Mouse (Mus musculus) ES-Bruce4 (cell line): ENCODE results near the gene Cd300ld4. TPM values are rescaled to one million over a fixed set of nuclear protein-coding genes. Genes with fewer than 3 reads are reported as not detected.
"Not testable (repeated sequence)": the region's sequence is repeated elsewhere in the genome, so short reads cannot be mapped to it uniquely, and the experiment has no call there.

Experiments used
- H3K27ac ChIP-seq: 2 replicates; pipeline ENCODE4 v1.5.1; 2012; ENCODE audit warnings: low read length, inconsistent platforms; ENCODE audit not compliant: insufficient read depth
- H3K27me3 ChIP-seq: 2 replicates; pipeline ENCODE4 v1.6.1; 2012; ENCODE audit warnings: mild to moderate bottlenecking, low read length, inconsistent platforms; ENCODE audit not compliant: control insufficient read depth, poor library complexity, insufficient read depth, severe bottlenecking
- H3K36me3 ChIP-seq: 2 replicates; pipeline ENCODE4 v1.6.1; 2012; ENCODE audit warnings: inconsistent platforms, mild to moderate bottlenecking, low read length, moderate library complexity; ENCODE audit not compliant: control insufficient read depth, poor library complexity, insufficient read depth, severe bottlenecking
- H3K4me1 ChIP-seq: one replicate; pipeline ENCODE4 v1.8.1; 2011; ENCODE audit warnings: low read length; ENCODE audit not compliant: control insufficient read depth, insufficient read depth
- H3K4me3 ChIP-seq: 2 replicates; pipeline ENCODE4 v1.5.1; 2011; ENCODE audit warnings: low read depth, mild to moderate bottlenecking, low read length
- H3K9ac ChIP-seq: 2 replicates; pipeline ENCODE4 v1.6.1; 2012; ENCODE audit warnings: low read depth, mild to moderate bottlenecking, inconsistent platforms; ENCODE audit not compliant: poor library complexity, severe bottlenecking
- H3K9me3 ChIP-seq: replicated peaks from 2 replicates; pipeline ENCODE4 v1.6.1; 2012; ENCODE audit warnings: mild to moderate bottlenecking, low read length, inconsistent platforms; ENCODE audit not compliant: control insufficient read depth, poor library complexity, insufficient read depth, severe bottlenecking
- CTCF ChIP-seq: IDR thresholded peaks from one replicate; pipeline ENCODE4 v1.8.1; 2011; ENCODE audit warnings: low read depth, low read length
- EP300 ChIP-seq: IDR thresholded peaks from 2 replicates; pipeline ENCODE4 v1.6.1; 2011; ENCODE audit warnings: low read depth, low read length; ENCODE audit not compliant: insufficient read depth
- POLR2A ChIP-seq: IDR thresholded peaks from one replicate; pipeline ENCODE4 v1.8.1; 2011; ENCODE audit warnings: low read length; ENCODE audit not compliant: insufficient read depth
- polyA plus RNA-seq: library from polyadenylated mRNA; stranded (reverse); fragments of >200 nt; gene quantifications from 2 replicates; pipeline ENCODE4 v1.2.4, GENCODE M21; 2011; ENCODE audit warnings: low read depth; ENCODE audit not compliant: missing spikeins, insufficient read depth, insufficient read length

Gene Cd300ld4
- polyA plus RNA-seq, 1 experiment: not detected

DNA sequence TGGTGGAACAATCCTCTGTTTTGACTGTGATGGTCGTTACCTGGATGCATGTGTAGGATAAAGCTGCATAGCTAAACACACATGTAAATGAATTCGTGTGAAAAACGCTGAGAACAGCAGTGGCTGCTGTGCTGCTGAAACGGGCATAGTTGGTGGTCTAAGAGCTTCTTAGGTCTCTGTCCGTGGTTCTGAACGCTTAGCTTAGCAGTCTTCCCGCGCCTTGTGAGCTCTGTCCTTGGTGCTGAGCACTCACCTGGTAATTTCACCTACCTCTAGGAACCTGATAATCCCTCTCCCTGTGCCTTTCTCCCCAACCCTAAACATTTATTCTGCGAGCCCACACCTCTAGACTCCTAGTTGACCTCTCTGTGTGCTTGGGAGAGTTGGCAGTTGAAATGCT lies 25.4 kb upstream of the Cd300ld4 start:
- H3K4me3 ChIP-seq: no peak overlapping the region
- no peak for TF ChIP-seq EP300
- TF ChIP-seq CTCF: no peak
- no peak for TF ChIP-seq POLR2A
- H3K27me3 ChIP-seq: no peaks in the 10 kb centered on the region
- H3K9ac ChIP-seq: no peak overlapping the region
- no peak overlapping the region for H3K27ac ChIP-seq
- no peaks in the 10 kb centered on the region for H3K4me1 ChIP-seq
- H3K9me3 ChIP-seq: no peaks in the 10 kb centered on the region
- no peaks in the 10 kb centered on the region for H3K36me3 ChIP-seq

DNA sequence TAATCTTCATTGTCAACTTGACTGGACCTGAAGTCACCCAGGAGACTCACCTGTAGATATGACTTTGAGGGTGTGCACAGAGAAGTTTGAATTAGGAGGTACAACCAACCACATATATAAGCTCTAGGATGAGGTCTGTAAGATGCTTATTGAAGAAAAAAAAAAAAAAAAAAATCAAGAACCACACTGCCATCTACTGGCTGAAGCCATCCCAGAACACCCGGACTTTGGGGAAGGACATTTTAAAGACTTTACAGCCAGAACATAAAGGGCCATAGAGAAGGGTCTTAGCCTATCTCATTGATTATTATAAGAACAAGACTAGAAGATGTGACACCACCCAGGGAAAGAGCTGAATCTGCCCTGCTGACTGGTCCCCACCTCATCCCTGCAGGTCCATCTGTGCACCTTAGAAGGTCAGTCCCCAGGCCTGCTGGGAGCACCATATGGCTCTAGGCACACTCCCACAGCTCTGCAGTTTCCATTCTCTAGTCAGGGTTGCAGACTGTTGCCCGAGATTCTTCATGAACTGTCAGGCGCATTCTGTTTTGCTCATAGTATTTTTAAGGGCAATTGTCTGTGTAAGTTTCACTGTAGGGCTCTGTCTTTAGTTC lies 22.6 kb upstream of the Cd300ld4 start:
- Histone ChIP-seq H3K27me3 (no peaks in the 10 kb centered on the region), H3K9ac (no peak overlapping the region), H3K4me1 (no peaks in the 10 kb centered on the region), H3K36me3 (no peaks in the 10 kb centered on the region), H3K9me3 (no peaks in the 10 kb centered on the region), H3K27ac (no peak overlapping the region), H3K4me3 (no peak overlapping the region)
- TF ChIP-seq EP300: no peak
- TF ChIP-seq CTCF: no peak
- no peak for TF ChIP-seq POLR2A

DNA sequence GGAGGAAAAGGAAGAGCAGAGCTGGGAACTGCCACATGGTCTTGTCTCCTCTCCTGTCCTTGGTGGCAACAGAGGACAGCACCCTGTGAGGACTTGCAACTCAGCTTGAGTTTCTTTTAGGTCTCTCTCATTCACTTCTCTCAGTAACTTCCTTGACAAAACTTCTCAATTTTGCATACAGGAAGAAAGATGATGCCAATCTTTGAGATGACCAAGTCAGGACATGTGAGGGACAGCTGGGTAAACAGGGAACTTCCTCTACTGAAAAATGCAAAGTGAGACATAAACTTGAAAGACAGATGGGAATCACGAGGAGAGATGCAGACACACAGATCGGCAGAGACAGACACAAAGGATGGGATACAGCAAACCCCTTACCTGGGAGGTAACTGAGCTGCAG lies 21.4 kb upstream of the Cd300ld4 start, which contains the start of gene Cd300ld3:
Cd300ld3 (minus strand) TSS at position 151 of the 400 bp plus-strand sequence.
- no peak within 1 kb of the TSS for H3K27ac ChIP-seq
- H3K4me1 ChIP-seq: no peaks in the 10 kb centered on the region
- no peak for TF ChIP-seq POLR2A
- TF ChIP-seq EP300: no peak
- no peak for TF ChIP-seq CTCF
- H3K36me3 ChIP-seq: no peaks in the 10 kb centered on the region
- H3K9me3 ChIP-seq: no peaks in the 10 kb centered on the region
- no peak within 1 kb of the TSS for H3K4me3 ChIP-seq
- no peak within 1 kb of the TSS for H3K9ac ChIP-seq
- no peaks in the 10 kb centered on the region for H3K27me3 ChIP-seq

DNA sequence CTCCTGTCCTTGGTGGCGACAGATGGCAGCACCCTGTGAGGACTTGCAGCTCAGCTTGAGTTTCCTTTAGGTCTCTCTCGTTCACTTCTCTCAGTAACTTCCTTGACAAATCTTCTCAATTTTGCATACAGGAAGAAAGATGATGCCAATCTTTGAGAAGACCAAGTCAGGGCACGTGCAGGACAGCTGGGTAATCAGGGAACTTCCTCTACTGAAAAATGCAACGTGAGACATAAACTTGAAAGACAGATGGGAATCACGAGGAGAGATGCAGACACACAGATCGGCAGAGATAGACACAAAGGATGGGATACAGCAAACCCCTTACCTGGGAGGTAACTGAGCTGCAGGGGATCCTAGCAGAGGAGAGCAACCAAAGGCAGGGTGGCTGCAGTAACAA lies 10.9 kb upstream of the Cd300ld4 start, which contains the start of gene Cd300ld5:
Cd300ld5 (minus strand) TSS at position 101 of the 400 bp plus-strand sequence.
- not testable (repeated sequence) for H3K27me3 ChIP-seq, H3K4me1 ChIP-seq, H3K27ac ChIP-seq, H3K36me3 ChIP-seq, H3K4me3 ChIP-seq, H3K9ac ChIP-seq, H3K9me3 ChIP-seq

DNA sequence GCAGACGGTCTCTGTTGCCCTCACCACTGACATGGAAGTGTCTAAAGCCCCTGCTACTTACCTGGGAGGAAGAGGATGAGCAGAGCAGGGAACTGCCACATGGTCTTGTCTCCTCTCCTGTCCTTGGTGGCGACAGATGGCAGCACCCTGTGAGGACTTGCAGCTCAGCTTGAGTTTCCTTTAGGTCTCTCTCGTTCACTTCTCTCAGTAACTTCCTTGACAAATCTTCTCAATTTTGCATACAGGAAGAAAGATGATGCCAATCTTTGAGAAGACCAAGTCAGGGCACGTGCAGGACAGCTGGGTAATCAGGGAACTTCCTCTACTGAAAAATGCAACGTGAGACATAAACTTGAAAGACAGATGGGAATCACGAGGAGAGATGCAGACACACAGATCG lies 10.7 kb downstream of the Cd300ld4 start, which contains the start of gene Cd300ld2:
Cd300ld2 (minus strand) TSS at position 101 of the 400 bp plus-strand sequence.
- not testable (repeated sequence) for H3K9me3 ChIP-seq, H3K27ac ChIP-seq, H3K4me1 ChIP-seq, H3K27me3 ChIP-seq, H3K36me3 ChIP-seq, H3K9ac ChIP-seq, H3K4me3 ChIP-seq

DNA sequence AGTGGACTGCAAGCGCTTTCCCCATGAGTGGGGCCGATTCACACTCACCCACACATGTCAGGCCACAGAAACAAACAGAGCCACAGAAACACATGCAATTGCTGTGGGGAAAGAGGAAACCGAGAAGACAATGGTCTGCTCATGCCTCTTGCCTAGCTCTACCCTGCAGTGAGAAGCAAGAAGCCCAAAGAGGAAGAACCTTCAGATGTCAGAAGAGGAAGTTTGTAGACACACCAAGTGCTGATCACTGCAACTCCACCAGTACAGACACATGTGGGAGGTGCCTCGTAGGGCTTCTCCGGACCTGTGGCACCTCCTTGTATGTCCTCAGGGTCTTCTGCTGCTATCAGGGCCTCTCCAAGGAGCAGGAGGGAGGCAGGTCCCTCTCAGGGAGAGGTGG lies 22.7 kb downstream of the Cd300ld4 start:
- H3K4me3 ChIP-seq: no peak overlapping the region
- TF ChIP-seq EP300 (no peak), CTCF (no peak), POLR2A (no peak)
- no peaks in the 10 kb centered on the region for H3K36me3 ChIP-seq
- no peak overlapping the region for H3K27ac ChIP-seq
- H3K9ac ChIP-seq: no peak overlapping the region
- no peaks in the 10 kb centered on the region for H3K9me3 ChIP-seq
- H3K4me1 ChIP-seq: no peaks in the 10 kb centered on the region
- H3K27me3 ChIP-seq: no peaks in the 10 kb centered on the region
